Mouse (Mus musculus) midbrain, embryonic 10.5 days (tissue): ENCODE data around the gene Camk1g. TPM values are rescaled to one million over a fixed set of nuclear protein-coding genes. Genes with fewer than 3 reads are reported as not detected.

Experiments used
- DNase-seq: peaks from one replicate; pipeline ENCODE4 v3.0.0-alpha.2; 2017; ENCODE audit warnings: low spot score
- H3K27ac ChIP-seq: fragments of 300-500 bp; sonication (generic); replicated peaks from 2 replicates; pipeline ENCODE4 v1.5.1; 2016; ENCODE audit warnings: mild to moderate bottlenecking
- H3K27me3 ChIP-seq: fragments of 300-500 bp; sonication (generic); 2 replicates; pipeline ENCODE4 v1.6.1; 2016; ENCODE audit warnings: low read depth, mild to moderate bottlenecking; ENCODE audit not compliant: poor library complexity, severe bottlenecking
- H3K36me3 ChIP-seq: fragments of 300-500 bp; sonication (generic); 2 replicates; pipeline ENCODE4 v1.6.1; 2016; ENCODE audit warnings: mild to moderate bottlenecking, moderate library complexity
- H3K4me1 ChIP-seq: fragments of 300-500 bp; sonication (generic); 2 replicates; pipeline ENCODE4 v1.6.1; 2016
- H3K4me3 ChIP-seq: fragments of 300-500 bp; sonication (generic); 2 replicates; pipeline ENCODE4 v1.5.1; 2016; ENCODE audit warnings: mild to moderate bottlenecking, moderate library complexity
- H3K9me3 ChIP-seq: fragments of 300-500 bp; sonication (generic); replicated peaks from 2 replicates; pipeline ENCODE4 v1.6.1; 2016; ENCODE audit warnings: mild to moderate bottlenecking
- WGBS: fragments of 180-500 bp; shearing (Covaris S2); methylation state at CpG from one replicate; pipeline ENCODE4 v1.1.7; 2016; 5-methylcytosine and 5-hydroxymethylcytosine counted together
- polyA plus RNA-seq: library from polyadenylated mRNA; unstranded; fragments of >200 nt; fragmentation: Nextera tagmentation; extraction: Ambion mirVana; gene quantifications from 2 replicates; pipeline ENCODE4 v1.2.1, GENCODE M21; 2016

Gene Camk1g
- polyA plus RNA-seq, 1 experiment from 2014 or later = 12.8 TPM

DNA sequence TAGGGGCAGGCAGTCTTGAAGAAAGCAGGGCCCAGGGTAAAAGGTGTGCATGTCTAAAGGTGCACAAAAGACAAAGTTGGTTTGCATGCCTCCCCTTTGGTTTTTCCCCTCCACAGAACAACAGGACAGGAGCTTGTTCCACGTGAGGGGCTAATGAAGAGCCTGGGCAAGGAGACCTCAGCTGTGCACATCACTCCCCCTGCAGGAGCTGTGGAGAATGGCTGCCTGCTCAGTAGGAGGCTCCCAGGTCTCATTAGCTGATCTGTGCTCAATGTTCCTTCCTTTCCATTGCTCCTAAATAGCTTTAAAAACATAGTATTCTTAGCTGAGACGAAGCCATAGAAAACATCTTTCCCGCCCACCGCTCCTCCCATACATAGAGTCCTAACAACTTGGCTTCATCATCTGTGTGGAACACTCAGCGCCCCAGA lies 6.3 kb downstream of the Camk1g start:
- Histone ChIP-seq H3K4me3 (no peak overlapping the region), H3K9me3 (no peaks in the 10 kb centered on the region), H3K36me3 (peaks cover 14% of the 10 kb centered on the region; the same call in 1 of the 2 replicates), H3K4me1 (peaks cover 25% of the 10 kb centered on the region), H3K27me3 (peaks cover 6% of the 10 kb centered on the region; the same call in 1 of the 2 replicates), H3K27ac (no peak overlapping the region)
- DNase-seq = peak; percentile 36
- 70% methylated on average over 5 of the region's 5 CpGs for WGBS

DNA sequence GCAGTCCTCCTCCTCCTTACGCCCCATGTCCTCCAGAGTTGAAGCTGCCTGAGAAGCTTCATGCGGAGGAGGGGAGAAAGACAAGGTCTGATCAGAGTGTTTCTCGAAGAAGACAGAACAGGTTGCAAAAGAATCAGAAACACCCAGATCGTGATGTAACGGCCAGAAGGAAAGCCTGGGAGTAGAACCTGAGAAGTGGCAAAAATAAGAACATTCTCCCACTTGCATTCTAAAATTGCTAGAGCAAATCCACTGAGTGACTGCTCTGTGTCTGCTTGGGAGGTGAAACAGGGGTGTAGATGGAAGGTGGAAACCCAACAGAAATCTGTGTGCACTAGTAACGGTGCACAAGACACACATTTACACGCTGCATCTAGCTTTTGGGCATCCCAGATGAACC lies 8.0 kb downstream of the Camk1g start:
- H3K36me3 ChIP-seq = peaks cover 17% of the 10 kb centered on the region; the same call in 1 of the 2 replicates
- peaks cover 13% of the 10 kb centered on the region for H3K4me1 ChIP-seq
- no peak for DNase-seq
- no peak overlapping the region for H3K4me3 ChIP-seq
- H3K9me3 ChIP-seq = no peaks in the 10 kb centered on the region
- H3K27ac ChIP-seq = no peak overlapping the region
- 90% methylated on average over 7 of the region's 7 CpGs for WGBS
- H3K27me3 ChIP-seq = no peaks in the 10 kb centered on the region

DNA sequence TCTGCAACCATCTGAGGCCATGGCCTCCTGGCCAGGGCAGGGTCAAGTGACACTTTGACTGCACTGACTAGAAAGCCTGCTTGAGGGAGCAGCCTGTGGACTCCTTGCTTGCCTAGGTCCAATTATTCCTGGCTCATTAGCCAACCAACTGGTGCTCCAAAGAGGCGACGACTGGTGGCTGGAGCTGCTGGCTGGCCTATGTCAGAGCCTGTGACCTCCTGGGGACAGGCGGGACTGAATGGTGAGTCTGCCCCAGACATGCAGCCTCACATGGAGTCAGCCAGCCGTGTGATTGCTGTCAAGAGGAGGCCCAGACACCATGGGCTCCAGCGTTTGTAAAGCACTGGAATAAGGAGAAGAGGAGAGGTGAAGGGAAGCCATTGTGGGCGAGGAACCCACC lies 8.9 kb downstream of the Camk1g start:
- 0 out of 2 replicates have a peak overlapping the region, but pooled peaks have one; percentile 38 for H3K27ac ChIP-seq

DNA sequence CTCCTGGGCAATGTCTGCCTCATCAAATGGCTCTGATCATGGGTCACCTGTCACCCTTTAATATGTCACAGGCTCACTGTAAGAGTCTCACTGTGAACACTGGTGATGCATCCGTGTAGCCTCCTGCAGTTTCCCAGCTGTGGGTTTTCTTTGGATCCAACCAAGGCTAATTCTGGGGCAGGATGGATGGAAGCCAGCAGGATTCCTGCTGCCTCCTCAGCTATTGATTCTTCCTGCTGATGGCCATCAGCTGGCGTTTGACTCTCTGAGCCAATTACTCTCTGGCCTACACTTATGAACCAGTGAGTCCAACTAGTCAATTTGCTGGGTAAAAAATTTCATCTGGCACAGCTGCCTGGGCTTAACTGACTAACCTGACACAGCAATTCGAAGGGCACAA lies 10.9 kb downstream of the Camk1g start:
- no peak for DNase-seq
- peaks cover 32% of the 10 kb centered on the region for H3K36me3 ChIP-seq
- WGBS = 76% methylated on average over 3 of the region's 3 CpGs
- H3K27ac ChIP-seq = no peak overlapping the region
- no peaks in the 10 kb centered on the region for H3K9me3 ChIP-seq
- peaks cover 16% of the 10 kb centered on the region for H3K4me1 ChIP-seq
- H3K4me3 ChIP-seq = no peak overlapping the region
- no peaks in the 10 kb centered on the region for H3K27me3 ChIP-seq

More for the DNA sequence above, 8.9 kb downstream of the Camk1g start:
- no peaks in the 10 kb centered on the region for H3K27me3 ChIP-seq
- H3K36me3 ChIP-seq = peaks cover 21% of the 10 kb centered on the region; the same call in 1 of the 2 replicates
- no peak for DNase-seq
- H3K9me3 ChIP-seq = no peaks in the 10 kb centered on the region
- peaks cover 13% of the 10 kb centered on the region for H3K4me1 ChIP-seq
- H3K4me3 ChIP-seq = no peak overlapping the region
- 56% methylated on average over 6 of the region's 6 CpGs for WGBS

DNA sequence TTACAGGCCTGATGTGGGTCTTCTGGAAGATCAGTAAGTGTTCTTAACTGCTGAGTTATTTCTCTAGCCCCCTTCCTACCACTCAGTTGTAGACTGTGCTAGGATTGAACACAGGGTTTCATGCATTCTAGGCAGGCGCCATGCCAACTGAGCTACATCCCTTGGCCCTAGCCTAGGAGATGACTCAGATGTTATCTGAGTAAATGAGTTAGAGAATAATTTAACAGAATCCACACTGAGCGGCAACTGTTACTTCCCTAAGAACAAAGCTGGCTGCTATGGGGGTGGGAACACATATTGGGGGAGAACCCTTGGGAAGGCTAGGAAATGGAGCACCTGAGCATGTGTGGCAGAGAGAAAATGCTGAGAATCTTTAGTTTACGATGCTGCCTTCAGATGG lies 18.5 kb downstream of the Camk1g start:
- Histone ChIP-seq H3K9me3 (no peaks in the 10 kb centered on the region), H3K4me3 (no peak overlapping the region), H3K4me1 (peaks cover 2% of the 10 kb centered on the region; the same call in 1 of the 2 replicates), H3K27ac (no peak overlapping the region), H3K36me3 (peaks cover 61% of the 10 kb centered on the region), H3K27me3 (no peaks in the 10 kb centered on the region)
- no peak for DNase-seq
- 89% methylated on average over 3 of the region's 3 CpGs for WGBS

DNA sequence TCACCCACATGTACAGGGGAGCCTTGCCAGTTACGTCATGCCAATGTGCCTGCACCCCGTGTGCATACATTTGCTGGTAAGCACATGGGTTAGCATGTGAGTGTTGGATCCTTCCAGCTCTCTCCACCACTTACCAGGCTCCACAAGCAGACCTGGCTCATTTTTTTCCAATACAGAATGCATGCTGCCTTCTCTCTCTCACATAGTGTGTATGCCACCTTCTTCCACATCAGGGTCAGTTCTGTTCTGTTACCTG lies 19.6 kb downstream of the Camk1g start:
- no peaks in the 10 kb centered on the region for H3K27me3 ChIP-seq
- no peak overlapping the region for H3K27ac ChIP-seq
- DNase-seq = no peak
- peaks cover 2% of the 10 kb centered on the region; the same call in 1 of the 2 replicates for H3K4me1 ChIP-seq
- H3K4me3 ChIP-seq = no peak overlapping the region
- 93% methylated on average over 2 of the region's 2 CpGs for WGBS
- H3K36me3 ChIP-seq = peaks cover 55% of the 10 kb centered on the region
- no peaks in the 10 kb centered on the region for H3K9me3 ChIP-seq

DNA sequence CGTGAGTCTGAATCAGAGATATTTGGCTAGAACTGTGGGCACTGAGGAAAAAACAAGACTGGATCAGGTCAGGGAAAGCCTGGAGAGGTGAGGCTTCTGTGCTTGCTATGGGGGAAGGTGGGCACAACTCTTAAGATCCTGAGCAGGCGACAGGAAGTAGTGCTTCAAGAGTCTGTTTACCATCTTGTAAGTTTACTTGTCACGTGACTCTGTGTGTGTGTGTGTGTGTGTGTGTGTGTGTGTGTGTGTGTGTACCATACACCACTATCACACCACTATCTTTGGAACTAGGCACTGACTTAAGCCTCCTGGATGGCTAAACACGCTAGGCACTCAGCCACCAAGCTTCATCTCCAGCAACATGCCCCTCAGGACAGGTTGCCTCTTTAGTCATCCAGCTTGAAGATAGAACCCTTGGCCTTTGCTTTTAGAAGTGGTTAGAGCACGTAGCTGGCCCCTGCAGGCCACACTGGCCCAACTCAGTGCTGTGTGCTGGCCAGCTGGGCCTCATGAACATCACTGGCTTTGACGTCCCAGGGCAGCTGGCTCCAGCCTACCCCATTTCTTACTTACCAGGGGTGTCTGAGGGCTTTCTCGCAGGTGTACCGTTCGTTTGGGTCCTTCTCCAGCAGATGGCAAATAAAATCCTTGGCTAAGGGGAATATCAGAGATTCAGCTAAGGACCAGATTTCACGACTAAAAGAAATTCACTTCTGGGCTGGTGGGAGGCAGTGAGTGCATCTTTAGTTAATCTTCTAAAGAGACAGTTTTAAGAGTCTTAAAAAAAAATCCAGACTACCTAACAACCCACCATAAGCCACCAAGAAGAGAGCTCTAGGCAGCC lies 20.2 kb downstream of the Camk1g start:
- 85% methylated on average over 10 of the region's 10 CpGs for WGBS

DNA sequence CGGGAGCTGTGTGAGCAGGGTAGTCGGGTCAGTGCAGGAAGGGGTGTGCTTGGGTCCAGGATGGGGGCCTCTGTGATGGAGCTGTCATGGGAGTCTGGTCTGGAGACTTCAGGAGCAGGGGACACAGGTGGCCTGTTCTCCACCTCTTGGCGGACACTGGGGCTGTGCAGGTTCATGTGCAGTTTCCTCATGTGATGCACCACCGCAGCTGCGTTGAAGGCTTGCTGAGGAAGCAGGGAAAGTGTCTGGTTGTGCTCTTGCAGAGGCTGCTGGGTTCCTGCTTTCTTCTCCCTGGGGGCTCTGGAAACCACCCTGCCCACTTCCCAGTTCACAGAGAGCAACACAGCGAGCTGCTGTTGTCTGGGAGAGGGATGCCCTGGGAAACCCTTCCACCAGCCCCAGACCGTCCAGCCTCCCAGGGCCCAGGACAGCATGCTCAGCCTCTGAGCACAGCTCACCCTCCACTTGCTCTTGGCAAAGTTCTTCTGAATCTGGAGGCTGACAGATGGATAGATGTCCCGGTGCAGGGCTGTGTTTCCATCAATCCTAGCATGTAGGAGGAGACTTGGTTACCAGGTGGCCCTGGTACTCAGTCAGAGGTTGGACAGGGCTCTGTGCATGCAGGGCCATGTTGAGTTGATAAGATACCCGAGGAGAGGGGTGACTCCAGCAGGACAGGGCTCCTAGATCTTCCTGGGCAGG lies 21.7 kb downstream of the Camk1g start:
- Histone ChIP-seq H3K27ac (no peak overlapping the region; the same call in 1 of the 2 replicates), H3K4me3 (no peak overlapping the region), H3K4me1 (peaks cover 4% of the 10 kb centered on the region), H3K36me3 (peaks cover 40% of the 10 kb centered on the region), H3K9me3 (no peaks in the 10 kb centered on the region), H3K27me3 (no peaks in the 10 kb centered on the region)
- 81% methylated on average over 9 of the region's 9 CpGs for WGBS
- DNase-seq = no peak

More for the DNA sequence above, 20.2 kb downstream of the Camk1g start:
- Histone ChIP-seq H3K27me3 (no peaks in the 10 kb centered on the region), H3K27ac (no peak overlapping the region), H3K36me3 (peaks cover 53% of the 10 kb centered on the region), H3K9me3 (no peaks in the 10 kb centered on the region), H3K4me1 (peaks cover 3% of the 10 kb centered on the region), H3K4me3 (no peak overlapping the region)
- DNase-seq = no peak

DNA sequence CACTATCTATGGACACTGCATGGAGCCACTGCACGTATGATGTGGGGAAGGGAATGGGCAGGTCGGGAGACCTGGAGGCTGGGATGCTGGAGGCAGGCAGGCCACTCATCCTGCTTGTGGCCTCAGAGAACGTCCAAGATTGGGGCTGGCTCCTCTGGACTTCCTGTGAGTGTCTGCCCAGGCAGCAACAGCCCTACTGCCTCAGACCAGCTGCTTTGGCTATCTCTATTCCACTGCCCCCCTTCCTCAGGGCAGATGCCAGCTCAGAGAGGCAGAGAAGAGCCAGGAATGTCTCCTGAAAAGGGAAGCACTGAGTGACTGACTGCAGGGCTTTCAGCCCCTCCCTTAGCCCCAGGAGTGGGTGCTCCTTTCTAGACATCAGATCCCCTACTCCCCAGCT lies 23.2 kb downstream of the Camk1g start:
- no peak overlapping the region for H3K27ac ChIP-seq
- peaks cover 4% of the 10 kb centered on the region for H3K4me1 ChIP-seq
- 70% methylated on average over 3 of the region's 3 CpGs for WGBS
- no peaks in the 10 kb centered on the region for H3K9me3 ChIP-seq
- no peaks in the 10 kb centered on the region for H3K27me3 ChIP-seq
- no peak overlapping the region for H3K4me3 ChIP-seq
- H3K36me3 ChIP-seq = peaks cover 27% of the 10 kb centered on the region
- no peak for DNase-seq

DNA sequence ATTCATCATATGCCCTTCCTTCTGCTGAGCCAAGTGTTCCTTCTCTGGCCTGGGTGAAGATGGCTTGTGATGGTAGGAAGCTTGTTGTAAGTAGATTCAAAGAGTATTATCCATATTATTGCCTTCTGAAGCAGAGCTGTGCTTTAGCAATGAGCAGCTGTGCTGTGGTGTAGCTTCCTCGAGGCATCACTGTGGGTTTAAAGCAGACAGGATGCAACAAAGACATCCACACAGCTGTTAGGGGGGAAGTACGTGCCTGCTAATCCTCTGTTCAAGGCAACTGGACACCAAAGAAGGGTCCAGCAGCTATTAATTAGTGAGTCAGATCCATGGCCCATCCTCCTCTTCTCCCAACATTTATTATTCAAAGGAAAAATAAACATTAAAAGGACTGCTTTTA lies 25.1 kb downstream of the Camk1g start:
- Histone ChIP-seq H3K36me3 (peaks cover 23% of the 10 kb centered on the region), H3K9me3 (no peaks in the 10 kb centered on the region), H3K27me3 (no peaks in the 10 kb centered on the region), H3K4me1 (peaks cover 4% of the 10 kb centered on the region), H3K27ac (no peak overlapping the region), H3K4me3 (no peak overlapping the region)
- no peak for DNase-seq
- WGBS = 19% methylated on average over 2 of the region's 2 CpGs

DNA sequence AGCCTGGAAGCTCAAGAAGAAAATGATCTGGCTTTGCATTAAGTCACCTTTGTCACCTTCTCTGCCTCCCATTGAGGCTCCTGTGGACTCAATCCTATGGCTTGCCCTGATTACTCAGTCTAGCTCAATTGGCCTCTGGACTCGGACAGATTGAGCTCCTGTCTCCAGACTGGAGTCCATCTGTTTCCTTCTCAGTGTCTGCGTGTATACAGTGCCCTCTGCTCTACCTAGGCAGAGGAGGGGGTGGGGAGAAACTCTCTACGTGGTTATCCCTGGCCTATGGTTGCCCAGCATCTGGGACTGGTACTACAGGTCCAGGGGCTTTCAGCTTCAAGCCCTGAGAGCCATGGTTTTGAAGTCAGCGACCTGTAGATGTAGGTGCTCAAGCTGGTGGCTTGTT lies 26.2 kb downstream of the Camk1g start:
- H3K36me3 ChIP-seq = peaks cover 13% of the 10 kb centered on the region; the same call in 1 of the 2 replicates
- H3K27ac ChIP-seq = no peak overlapping the region
- H3K27me3 ChIP-seq = no peaks in the 10 kb centered on the region
- no peak for DNase-seq
- no peak overlapping the region for H3K4me3 ChIP-seq
- H3K4me1 ChIP-seq = peaks cover 4% of the 10 kb centered on the region
- H3K9me3 ChIP-seq = no peaks in the 10 kb centered on the region
- WGBS = 71% methylated on average over 4 of the region's 4 CpGs

DNA sequence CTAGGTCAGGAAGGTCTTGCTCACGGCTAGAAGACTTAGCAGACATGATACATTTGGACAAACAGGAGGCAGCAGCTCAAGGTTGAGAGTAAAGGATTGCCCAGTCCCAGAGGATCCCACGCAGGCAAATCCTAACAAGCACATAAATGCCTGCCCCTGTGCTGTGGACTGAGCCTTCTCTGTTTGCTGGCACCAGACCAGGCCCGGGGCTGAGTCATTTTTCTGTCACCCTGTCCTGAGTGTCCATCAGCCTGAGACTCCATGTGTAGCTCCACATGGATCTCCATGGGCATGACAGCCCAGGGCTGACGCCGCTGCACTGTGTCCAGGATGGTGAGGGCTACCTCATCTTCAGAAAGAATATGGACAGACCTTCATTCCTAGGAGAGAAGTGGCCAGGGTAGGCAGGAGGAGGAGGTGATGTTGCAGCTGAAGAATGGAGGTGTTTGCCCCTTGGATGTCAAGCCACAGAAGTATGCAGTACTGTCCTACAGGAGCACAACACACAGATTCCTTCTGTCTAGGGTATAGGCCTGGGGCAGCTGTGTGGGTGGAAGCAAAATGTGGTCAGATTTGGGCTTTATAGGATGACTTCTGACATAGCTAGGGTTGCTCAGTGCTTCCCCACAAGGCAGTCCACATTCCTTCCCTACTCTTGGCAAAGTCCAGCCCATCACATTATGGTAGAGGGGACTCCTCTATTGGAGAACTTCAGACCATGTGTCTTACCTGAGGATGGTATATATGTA lies 27.7 kb downstream of the Camk1g start:
- peaks cover 9% of the 10 kb centered on the region for H3K4me1 ChIP-seq
- H3K4me3 ChIP-seq = no peak overlapping the region
- DNase-seq = no peak
- 89% methylated on average over 5 of the region's 5 CpGs for WGBS
- no peaks in the 10 kb centered on the region for H3K27me3 ChIP-seq
- H3K9me3 ChIP-seq = no peaks in the 10 kb centered on the region
- H3K36me3 ChIP-seq = 0 out of 2 replicates have a peak, but pooled peaks cover 4% of the 10 kb centered on the region
- H3K27ac ChIP-seq = no peak overlapping the region
